Mouse (Mus musculus) C2C12 (cell line): ENCODE measurements around the gene Gm37240.

Source experiments
- CTCF ChIP-seq: IDR thresholded peaks from one replicate; pipeline ENCODE4 v1.5.1; 2011; ENCODE audit not compliant: control insufficient read depth, insufficient read depth, insufficient read length
- MAX ChIP-seq: IDR thresholded peaks from one replicate; pipeline ENCODE4 v1.6.1; 2011; ENCODE audit warnings: mild to moderate bottlenecking, control low read depth

DNA sequence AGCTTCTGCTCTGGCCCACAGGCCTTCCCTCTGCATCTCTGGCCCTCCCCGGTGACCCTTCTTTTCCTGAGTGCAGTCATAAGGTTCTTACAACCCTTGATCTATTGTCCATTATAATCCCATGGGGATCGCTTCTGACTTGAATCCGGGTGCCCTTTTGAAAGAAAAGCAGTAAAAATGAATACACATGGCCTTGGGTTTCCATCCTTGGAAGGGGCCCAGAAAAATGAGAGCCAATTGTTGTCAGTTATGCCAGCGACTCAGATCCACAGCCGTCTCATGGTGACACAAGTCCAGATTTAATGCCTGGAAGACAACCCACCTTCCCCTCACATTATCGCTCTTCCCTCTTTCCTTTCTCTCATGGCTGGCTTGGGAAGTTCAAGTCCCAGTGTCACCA, 1405.2 kb downstream of the Gm37240 start:
- TF ChIP-seq CTCF (no peak), MAX (no peak)
